Mouse (Mus musculus) limb, embryonic 13.5 days (tissue): ENCODE results near the gene Arhgef2. TPM values are rescaled to one million over a fixed set of nuclear protein-coding genes. Genes with fewer than 3 reads are reported as not detected.

ENCODE experiments used
- polyA plus RNA-seq: library from polyadenylated mRNA; unstranded; fragments of >200 nt; fragmentation: Nextera tagmentation; extraction: Ambion mirVana; gene quantifications from 2 replicates; pipeline ENCODE4 v1.2.1, GENCODE M21; 2015

Arhgef2 gene
- polyA plus RNA-seq, 1 experiment from 2014 or later: 105 TPM

Other genes starting within 250 kb of the Arhgef2 start
- gene Paqr6, start 241.4 kb upstream of the Arhgef2 start, polyA plus RNA-seq: 7.6 and 8.7 TPM in 2 replicates
- 0.37 TPM in 1 of 2 replicates, not detected in the other for gene Bglap3, start 233.2 kb upstream of the Arhgef2 start, polyA plus RNA-seq
- gene Bglap2, start 227.3 kb upstream of the Arhgef2 start, polyA plus RNA-seq: not detected in 2 replicates
- 0.63 TPM in 1 of 2 replicates, not detected in the other for gene Bglap, start 221.5 kb upstream of the Arhgef2 start, polyA plus RNA-seq
- gene Pmf1, start 195.6 kb upstream of the Arhgef2 start, polyA plus RNA-seq: 125 and 127 TPM in 2 replicates
- gene Slc25a44, start 180.8 kb upstream of the Arhgef2 start, polyA plus RNA-seq: 17.3 and 18.3 TPM in 2 replicates
- 7.9 and 9.9 TPM in 2 replicates for gene Sema4a, start 144.8 kb upstream of the Arhgef2 start, polyA plus RNA-seq
- 174 and 183 TPM in 2 replicates for gene Lmna, start 96.0 kb upstream of the Arhgef2 start, polyA plus RNA-seq
- gene Mex3a, start 73.6 kb upstream of the Arhgef2 start, polyA plus RNA-seq: 32.9 and 33.9 TPM in 2 replicates
- 7.7 and 9.3 TPM in 2 replicates for gene Rab25, start 57.7 kb upstream of the Arhgef2 start, polyA plus RNA-seq
- gene Lamtor2, start 52.9 kb upstream of the Arhgef2 start, polyA plus RNA-seq: 147 and 154 TPM in 2 replicates
- gene Ubqln4, start 52.2 kb upstream of the Arhgef2 start, polyA plus RNA-seq: 46.6 and 48.2 TPM in 2 replicates
- gene Ssr2, start 30.1 kb upstream of the Arhgef2 start, polyA plus RNA-seq: 294 and 306 TPM in 2 replicates
- not detected in 2 replicates for gene Rxfp4, start 47.2 kb downstream of the Arhgef2 start, polyA plus RNA-seq
- 106 TPM in 2 replicates for gene Khdc4, start 79.8 kb downstream of the Arhgef2 start, polyA plus RNA-seq
- gene Rit1, start 110.9 kb downstream of the Arhgef2 start, polyA plus RNA-seq: 50.1 and 51.1 TPM in 2 replicates
- 24.0 and 27.0 TPM in 2 replicates for gene Syt11, start 169.2 kb downstream of the Arhgef2 start, polyA plus RNA-seq
- gene Gon4l, start 229.3 kb downstream of the Arhgef2 start, polyA plus RNA-seq: 12.2 and 14.0 TPM in 2 replicates